Mouse (Mus musculus) heart, postnatal 25 days (tissue): ENCODE results near the gene Lrp5. TPM values are rescaled to one million over a fixed set of nuclear protein-coding genes. Genes with fewer than 3 reads are reported as not detected.
"Not testable (repeated sequence)": the region's sequence is repeated elsewhere in the genome, so short reads cannot be mapped to it uniquely, and the experiment has no call there.

Experiments
- DNase-seq: peaks from one replicate; pipeline ENCODE4 v3.0.0; 2022; ENCODE audit warnings: low spot score
- intact Hi-C: fragments of 180-260 bp; cut with DNase I; formaldehyde crosslinking; loops from one replicate; pipeline ENCODE4 v1.15.1; 2025
- total RNA-seq, 2 experiments: library from RNA; stranded (reverse); gene quantifications; 2 replicates each; pipeline ENCODE4 v1.2.3; 2021

Lrp5 gene
- total RNA-seq, 2 experiments from 2014 or later: 49.8 to 52.1 TPM

DNA sequence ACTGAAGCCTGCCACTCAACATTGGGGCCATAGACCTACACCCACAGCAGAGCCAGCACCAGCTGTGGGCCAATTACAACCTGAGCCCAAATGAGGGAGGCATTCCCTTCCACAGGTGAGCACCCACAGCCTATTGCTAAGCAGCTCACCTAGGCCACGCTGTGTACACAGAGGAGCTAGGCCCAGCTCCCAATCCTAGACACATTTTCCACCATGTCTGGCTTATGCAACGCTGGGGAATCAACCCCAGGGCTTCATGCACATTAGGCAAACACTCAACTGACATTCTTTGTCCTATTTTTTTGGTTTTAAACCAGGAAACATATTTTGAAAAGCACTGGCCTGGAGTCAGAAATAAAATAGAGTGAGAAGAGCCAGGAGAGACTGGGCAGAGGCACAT, 19.7 kb downstream of the Lrp5 start:
- intact Hi-C loops: no loop called here
- DNase-seq: no peak

DNA sequence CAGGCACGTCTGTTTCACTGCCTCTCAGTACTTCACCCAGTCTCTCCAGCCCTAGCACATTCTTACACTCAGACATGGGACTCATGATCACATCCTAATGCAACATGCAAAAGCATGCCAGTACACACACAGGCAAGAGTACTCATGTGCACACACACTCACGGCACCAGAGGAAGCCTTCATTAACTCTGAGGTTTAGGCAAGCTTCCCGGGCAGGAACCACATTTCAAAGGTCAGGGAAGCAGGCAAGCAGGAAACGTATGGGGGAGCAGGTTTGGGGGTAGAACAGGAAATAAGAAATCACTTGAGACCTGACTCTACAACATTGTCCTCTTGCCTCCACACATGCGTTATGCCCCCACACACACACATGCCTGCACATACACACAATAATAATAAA, 20.9 kb downstream of the Lrp5 start:
- intact Hi-C loops: no loop called here
- DNase-seq: no peak

DNA sequence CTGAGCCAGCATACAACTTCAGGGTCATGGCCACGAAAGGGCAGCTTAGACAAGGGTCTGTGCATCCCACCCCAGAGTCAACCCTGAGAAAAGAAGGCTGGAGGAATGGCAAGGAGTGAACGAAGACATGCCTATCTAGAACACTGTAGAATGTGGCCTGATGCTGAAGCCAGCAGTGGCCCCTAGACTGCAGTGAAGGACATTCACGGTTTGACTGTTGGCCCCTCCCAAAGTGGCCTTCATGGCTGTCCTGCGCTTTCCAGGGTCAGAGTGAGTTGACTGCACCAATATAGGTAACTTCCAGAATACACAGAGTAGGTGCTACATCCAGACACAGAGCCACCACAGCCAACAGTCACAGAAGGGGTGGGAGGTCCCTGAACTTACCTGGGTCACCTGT, 28.4 kb downstream of the Lrp5 start:
- no peak for DNase-seq
- intact Hi-C loops: no loop called here

DNA sequence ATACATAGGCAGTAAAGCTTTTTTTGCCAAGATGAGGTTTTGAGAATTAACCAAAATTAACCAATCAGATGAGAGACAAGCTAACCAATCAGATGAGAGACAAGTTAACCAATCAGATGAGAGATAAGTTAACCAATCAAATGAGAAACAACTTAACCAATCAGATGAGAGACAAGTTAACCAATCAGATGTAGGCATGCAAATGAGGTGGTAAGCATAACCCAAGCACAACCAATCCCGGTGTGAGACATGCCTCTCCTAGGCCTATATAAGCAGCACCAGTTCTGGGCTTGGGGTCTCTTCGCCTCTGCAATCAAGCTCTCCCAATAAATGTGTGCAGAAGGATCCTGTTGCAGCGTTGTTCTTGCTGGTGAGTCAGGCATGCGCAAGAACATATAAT, 29.3 kb downstream of the Lrp5 start:
- intact Hi-C loops, DNase-seq: not testable (repeated sequence)

DNA sequence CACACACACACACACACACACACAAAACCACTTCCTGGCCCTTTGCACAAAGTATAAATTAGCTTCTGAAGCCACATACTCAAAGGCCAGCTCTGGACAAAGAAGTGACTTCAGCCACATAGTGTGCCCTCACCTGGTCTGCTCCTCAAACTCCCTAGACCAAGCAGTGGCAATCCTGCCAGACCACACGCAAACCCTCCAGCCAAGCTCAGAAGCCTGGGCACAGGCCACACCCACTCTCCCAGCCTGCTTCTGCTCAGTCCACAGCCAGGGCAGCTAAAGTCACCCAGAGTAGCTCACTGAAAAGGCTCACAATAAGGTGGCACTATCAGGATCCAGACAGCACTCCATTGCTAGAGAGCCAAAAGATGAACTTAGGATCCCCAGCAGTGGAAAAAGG, 30.2 kb downstream of the Lrp5 start:
- intact Hi-C loops: no loop called here
- DNase-seq: no peak

DNA sequence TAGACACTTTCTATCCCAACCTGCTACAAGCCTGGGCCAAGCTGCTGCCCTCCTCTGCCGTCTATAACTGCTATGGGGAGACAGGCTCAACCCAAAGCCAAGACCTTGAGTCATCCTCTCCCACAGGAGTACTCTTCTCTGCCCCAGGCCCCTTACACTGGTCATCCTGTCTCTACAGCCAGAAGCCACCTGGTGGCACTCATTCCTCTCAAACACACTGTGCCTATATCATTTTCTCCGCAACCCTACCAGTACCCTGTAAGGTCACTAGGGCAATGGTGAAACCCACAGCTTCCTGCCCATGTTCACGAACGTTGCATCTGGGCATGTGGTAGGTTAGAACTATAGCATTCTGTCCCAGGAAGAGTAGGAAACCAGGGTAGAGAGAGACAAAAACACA, 31.4 kb downstream of the Lrp5 start:
- intact Hi-C loops: no loop called here

DNA sequence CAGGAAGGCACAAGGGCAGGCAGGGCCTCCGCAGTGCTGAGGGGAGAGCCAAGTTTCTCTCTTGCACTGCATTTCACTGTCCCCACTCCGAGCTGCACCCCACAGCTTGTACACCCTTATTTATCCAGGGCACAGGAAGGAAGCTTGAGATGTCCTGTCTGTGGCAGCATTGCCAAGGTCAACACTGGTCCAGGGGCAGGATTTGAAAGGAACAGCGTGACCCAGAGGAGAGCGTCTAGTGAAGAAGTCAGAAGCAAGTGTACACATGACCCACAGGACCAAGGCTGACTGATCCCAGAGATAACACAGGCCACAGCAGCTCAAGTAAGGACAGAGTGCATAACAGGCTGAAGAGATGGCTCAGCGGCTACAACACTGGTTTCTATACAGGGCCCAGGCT, 32.3 kb downstream of the Lrp5 start:
- no peak for DNase-seq
- intact Hi-C loops: no loop called here

More for the DNA sequence above, 31.4 kb downstream of the Lrp5 start:
- no peak for DNase-seq

DNA sequence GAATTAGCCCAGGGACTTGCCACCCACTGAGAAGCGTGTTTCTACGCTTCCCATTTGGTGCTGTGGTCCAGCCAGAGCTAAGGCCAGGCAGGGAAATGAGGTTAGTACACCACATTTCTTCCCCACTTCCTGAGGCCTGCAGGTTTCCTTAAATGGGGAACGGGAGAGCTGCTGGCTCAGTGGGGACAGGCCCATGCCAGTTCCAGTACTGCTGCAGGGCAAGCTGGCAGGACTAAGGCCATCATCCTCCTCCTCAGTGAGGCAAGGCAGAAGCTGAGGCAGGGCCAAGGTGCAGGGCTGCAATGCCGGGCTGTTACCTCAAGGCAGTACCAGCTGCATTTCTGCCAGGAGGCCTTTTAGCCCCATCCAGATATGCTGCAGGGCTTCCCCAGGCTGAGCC, 32.9 kb downstream of the Lrp5 start:
- intact Hi-C loops: no loop called here
- no peak for DNase-seq

DNA sequence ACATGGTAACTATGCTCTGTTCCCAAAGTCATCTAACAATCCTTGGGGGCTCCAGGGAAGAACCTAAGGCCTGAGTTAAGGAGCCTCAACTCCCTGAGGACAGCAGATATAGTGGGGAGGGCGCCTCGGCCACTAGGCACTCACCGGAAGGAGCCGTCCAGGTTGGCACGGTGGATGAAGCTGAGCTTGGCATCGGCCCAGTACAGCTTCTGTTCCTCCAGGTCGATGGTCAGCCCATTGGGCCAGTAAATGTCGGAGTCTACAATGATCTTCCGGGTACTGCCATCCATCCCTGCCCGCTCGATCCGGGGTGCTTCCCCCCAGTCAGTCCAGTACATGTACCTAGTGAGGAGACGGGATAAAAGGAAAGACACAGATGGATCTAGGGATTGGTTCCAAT, 34.4 kb downstream of the Lrp5 start:
- no peak for DNase-seq

DNA sequence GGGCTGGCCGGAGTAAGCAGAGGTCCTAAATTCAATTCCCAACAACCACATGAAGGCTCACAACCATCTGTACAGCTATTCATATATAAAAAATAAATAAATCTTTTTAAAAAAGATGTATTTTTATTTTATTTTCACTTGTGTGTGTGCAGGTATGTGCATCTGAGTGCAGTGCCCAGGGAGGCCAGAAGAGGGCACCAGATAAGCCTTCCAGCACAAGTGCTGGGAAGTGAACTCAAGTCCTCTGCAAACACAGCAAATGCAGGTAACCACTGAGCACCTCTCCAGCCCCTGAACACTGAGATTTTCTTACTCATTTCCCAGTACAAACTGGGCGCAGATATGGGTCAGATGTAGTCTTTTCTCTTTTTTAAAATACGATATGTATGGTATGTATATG, 35.1 kb downstream of the Lrp5 start:
- DNase-seq: no peak
- intact Hi-C loops: no loop called here

More for the DNA sequence above, 34.4 kb downstream of the Lrp5 start:
- intact Hi-C loops: no loop called here

DNA sequence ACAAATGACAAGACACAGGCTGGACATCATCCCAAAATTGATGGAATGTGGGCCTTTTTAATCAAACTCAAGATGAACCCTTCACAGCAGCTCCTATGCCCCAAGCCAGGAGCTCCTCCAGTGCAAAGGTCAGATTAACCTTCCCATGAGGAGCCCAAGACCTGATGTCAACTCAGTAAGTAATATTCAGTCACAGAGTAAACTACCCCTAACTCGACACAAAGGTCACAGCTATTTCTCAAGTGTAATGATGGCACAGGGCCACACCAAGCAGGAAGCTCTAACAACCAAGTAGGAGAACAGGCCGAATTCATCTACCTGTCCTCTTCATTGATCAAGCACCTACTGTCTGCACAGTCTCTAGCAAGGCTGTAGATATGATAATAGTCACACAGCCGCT, 35.9 kb downstream of the Lrp5 start:
- intact Hi-C loops: no loop called here
- DNase-seq: no peak

DNA sequence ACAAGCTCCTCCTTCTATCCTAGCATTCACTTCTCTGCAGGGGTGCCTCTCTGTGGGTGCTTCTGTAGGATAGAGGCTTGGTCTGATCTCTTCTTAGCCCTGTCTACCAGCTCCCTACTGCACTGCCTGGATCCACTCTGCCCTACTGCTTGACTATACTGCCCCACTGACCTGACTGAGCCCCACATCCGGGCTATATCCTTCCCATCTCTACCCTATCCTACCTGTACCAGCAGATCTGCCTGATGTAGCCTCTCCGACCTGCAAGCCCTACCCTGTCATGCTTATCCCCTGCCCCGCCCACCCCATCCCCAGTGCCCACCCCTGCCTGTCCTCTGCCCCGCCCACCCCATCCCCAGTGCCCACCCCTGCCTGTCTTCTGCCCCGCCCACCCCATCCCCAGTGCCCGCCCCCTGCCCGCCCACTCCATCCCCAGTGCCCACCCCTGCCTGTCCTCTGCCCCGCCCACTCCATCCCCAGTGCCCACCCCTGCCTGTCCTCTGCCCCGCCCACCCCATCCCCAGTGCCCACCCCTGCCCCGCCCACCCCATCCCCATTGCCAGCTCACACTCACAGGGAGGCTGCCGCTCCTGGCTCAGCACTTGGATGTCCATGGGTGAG, 37.4 kb downstream of the Lrp5 start:
- intact Hi-C loops: no loop called here
- DNase-seq: no peak

DNA sequence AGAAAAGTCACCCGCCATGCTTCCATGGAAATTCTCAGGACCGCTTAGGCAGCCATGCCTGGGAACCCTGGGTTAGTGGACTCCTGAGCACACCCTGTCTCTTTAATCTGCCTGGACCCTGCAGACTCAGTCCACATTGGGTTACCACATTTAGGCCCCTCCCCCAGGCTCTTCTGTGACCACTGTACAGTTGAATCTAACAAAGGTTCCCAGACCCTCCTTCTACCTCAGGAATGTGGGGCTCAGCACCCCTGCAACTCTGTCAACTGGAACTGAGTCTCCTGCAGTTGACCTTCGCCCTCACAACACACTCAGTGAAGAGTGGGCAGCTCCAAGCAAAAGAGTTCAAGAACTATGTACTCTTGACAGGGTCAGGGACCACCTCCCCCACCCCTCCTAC, 38.4 kb downstream of the Lrp5 start:
- intact Hi-C loops: no loop called here
- no peak for DNase-seq

DNA sequence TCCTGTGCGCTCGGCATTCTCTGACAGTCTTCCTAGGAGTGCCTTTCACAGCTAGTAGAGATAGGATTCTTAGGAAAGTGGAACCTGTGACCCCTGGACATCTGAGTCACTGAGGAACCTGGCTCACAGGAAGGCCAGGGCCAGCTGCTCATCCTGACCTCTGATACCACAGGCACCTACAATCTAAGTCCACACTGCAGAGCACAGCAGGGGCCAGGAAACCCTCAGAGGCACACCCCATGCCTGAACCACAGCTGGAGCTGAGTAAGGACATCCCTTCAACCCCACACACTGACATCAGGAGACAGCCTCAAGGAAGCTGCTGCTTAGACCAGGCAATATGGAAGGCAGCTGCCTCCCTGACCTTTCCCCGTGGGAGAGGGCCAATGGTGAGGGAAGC, 40.6 kb downstream of the Lrp5 start:
- DNase-seq: no peak
- intact Hi-C loops: no loop called here

DNA sequence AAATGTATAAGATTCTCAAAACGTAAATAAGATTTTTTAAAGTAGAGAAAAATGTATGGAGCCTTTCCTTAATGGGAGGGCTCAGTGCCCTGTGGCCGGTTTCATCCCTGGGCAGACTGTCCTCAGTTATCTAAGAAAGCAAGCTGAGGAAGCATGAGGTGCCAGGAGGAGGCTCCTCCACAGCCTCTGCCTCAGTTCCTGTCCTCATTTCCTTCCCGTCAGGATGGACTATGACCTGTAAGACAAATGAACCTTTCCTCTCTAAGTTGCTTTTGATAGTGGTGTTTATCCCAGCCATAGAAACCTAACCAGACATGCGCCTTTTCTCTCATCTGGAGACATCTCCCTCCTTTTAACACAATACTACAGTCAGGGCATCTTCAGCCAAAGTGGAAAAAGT, 41.0 kb downstream of the Lrp5 start:
- intact Hi-C loops: no loop called here
- DNase-seq: no peak

DNA sequence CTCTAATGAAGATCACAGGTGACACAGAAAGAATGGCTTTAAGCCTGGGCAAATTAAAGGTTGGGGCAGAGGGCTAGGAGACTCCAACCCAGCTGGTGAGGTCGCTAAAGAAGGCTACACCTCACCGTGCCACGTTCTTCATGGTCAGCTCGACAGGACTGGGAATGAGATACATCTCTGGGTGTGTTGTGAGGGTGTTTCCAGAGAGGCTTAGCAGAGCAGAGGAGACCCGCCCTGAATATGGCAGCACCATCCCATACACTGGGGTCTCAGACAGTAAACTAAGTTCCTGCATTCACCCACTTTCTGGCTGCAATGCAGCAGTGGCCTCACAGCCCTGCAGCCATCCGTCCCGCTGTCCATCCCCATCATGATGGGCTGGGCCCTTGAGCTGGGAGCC, 46.8 kb downstream of the Lrp5 start:
- DNase-seq: no peak
- intact Hi-C loops: no loop called here

DNA sequence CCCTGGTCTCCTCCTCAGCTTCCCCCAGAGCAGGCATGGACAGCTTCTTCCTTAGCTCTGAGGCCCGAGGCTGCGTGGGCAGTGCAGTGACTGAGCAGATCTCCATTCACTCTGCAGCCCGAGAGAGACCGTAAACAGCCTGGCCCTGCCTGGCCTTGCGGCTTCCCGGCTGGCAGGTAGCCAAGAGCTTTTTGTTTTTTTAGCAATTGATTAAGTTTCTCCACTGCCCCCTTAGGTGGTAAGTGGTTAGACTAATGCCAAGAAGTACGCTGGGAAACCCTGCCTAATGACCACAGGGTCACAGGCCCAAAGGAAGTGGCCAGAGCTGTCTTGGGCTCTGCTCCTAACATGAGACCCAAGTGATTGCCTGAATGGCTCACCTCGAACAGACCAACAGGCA, 47.7 kb downstream of the Lrp5 start:
- intact Hi-C loops: no loop called here
- peak; percentile 35 for DNase-seq

DNA sequence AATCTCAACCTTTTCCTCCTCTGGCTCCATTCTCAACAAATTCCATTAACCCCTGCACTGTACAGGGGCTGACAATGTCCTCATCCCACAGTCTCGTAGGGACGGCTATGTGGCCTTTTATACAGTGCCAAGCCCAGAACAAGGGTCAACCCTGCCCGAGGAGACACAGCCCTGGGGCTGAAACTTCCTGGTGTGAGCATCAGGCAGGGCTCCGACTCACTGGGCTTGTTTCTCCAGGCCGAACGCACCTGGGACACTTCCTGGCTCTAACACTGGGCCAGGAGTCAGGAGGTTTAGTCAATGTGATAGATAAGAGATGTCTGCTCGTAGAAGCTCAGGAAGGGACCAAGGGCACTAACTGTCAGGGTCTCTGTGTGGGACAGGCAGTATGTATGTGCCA, 54.3 kb downstream of the Lrp5 start:
- intact Hi-C loops: no loop called here
- DNase-seq: no peak

DNA sequence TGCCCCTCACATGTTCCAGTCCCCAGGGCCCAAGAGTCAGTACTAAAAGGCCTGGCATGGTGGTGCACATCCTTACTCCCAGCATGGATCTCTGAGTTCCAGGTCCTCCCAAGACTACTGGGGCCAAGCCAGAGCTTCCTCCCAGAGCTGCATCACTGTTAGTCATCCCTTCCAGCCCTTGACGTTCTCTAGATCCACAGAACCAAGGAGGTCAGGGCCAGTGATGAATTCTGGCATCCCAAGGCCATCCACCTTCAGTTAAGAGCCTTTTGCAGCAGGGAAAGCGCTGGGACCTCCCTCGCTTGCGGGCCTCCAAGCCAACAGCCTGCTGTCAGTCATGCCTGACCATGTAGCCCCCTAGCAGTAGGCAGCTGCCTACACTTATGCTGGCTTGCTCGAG, 54.9 kb downstream of the Lrp5 start:
- no peak for DNase-seq
- intact Hi-C loops: no loop called here

DNA sequence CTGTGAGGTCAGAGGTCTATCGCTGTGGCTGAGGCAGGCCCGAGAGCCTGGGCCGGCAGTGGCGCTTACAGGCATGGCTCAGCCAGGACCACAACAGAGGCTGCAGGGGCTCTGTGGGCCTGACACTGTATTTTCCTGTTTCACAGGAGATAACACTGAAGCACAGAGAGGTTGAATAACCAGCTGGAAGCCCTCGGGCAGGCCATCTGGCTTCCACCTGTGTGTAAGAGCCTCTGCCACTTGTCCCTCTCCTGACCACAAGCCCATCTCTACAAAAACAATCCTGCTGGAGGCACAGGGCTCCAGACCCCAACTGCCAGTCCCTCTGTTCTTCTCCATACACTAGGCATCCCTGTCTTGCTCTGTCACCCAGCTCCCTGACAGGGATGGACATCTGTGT, 55.9 kb downstream of the Lrp5 start:
- DNase-seq: no peak
- intact Hi-C loops: no loop called here

DNA sequence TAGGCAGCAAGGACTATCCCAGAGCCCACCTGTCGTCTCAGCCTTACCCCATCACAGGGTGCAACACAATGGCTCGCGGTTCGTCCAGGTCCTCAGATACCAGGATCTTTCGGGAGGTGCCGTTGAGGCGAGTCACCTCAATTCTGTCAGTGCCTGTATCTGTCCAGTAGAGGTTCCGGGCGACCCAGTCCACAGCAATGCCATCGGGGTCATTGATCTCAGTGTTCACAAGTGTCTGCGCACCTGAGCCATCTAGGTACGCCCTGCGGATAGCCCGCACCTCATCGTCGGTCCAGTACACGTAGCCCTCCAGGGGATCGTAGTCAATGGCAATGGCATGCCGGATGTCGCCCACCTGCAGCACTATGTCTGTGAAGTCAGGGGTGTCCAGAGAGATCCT, 56.3 kb downstream of the Lrp5 start:
- intact Hi-C loops: no loop called here

DNA sequence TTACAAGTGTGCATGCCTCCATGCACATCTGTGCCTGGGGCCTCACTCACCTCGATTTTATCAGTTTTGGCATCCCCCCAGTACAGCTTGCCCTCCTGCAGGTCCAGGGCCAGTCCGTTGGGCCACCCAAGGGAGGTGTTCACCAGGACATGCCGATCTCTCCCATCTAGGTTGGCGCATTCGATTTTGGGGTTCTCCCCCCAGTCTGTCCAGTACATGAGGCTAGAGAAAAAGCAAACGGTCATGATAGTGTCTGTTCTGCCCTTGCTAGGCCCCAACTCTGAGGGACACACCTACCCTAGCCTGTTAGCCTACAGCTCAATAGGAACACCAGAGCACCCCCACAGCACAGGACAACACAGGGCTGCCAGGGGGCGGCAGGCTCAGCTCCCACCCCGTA, 58.1 kb downstream of the Lrp5 start:
- intact Hi-C loops: no loop called here
- no peak for DNase-seq

More for the DNA sequence above, 56.3 kb downstream of the Lrp5 start:
- DNase-seq: no peak

DNA sequence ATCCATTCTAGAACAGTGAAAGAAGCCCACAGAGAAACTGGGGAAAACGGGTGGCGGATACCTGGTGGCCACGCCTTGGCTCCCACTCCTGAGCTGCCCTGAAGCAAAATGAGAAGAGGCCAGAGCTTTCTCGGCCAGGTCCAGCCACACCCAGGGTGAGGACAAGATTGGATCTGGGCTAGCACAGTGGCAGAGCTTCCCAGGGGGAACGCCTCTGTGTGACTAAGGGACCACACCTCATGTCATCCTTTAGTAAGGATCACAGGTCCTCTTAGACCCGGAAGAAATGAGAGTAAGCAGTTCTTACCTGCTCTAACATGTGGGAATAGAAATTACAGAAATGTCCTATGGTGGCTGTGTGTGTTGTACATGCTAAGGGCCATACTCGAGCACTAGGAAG, 61.3 kb downstream of the Lrp5 start:
- intact Hi-C loops: no loop called here

More for the DNA sequence above, 61.3 kb downstream of the Lrp5 start:
- DNase-seq: no peak
